Mouse (Mus musculus) ES-E14 (cell line): ENCODE results near the gene Lrrc41. TPM values are rescaled to one million over a fixed set of nuclear protein-coding genes. Genes with fewer than 3 reads are reported as not detected.

Experiments
- DNase-seq: peaks from one replicate; pipeline ENCODE4 v3.0.0-alpha.2; 2013; ENCODE audit warnings: low read depth, low spot score
- H3K27ac ChIP-seq: 2 replicates; pipeline ENCODE4 v1.5.1; 2012; ENCODE audit warnings: low read depth, mild to moderate bottlenecking, low read length, moderate library complexity, mixed read lengths; ENCODE audit not compliant: poor library complexity, insufficient read depth, severe bottlenecking
- H3K36me3 ChIP-seq: 2 replicates; pipeline ENCODE4 v1.6.1; 2012; ENCODE audit warnings: mild to moderate bottlenecking, low read length, moderate library complexity, mixed read lengths; ENCODE audit not compliant: control insufficient read depth, poor library complexity, insufficient read depth, severe bottlenecking
- H3K4me1 ChIP-seq, 2 experiments: fragments of 150-350 bp in 1 of 2; sonication (generic) in 1 of 2; 2 replicates each; pipeline ENCODE4 v1.6.1; 2012; ENCODE audit warnings: low read length in 2 of 2, mild to moderate bottlenecking in 1 of 2, mixed read lengths in 1 of 2; ENCODE audit not compliant: control insufficient read depth in 2 of 2, insufficient read depth in 2 of 2, poor library complexity in 1 of 2
- H3K4me3 ChIP-seq, 2 experiments: fragments of 150-350 bp in 1 of 2; sonication (generic) in 1 of 2; 2 replicates each; pipeline ENCODE4 v1.5.1; 2012; ENCODE audit warnings: low read length in 2 of 2, low read depth in 1 of 2, mild to moderate bottlenecking in 1 of 2, mixed read lengths in 1 of 2; ENCODE audit not compliant: insufficient read depth in 1 of 2, poor library complexity in 1 of 2, severe bottlenecking in 1 of 2
- H3K9ac ChIP-seq: 2 replicates; pipeline ENCODE4 v1.6.1; 2012; ENCODE audit warnings: low read depth, mild to moderate bottlenecking, low read length, mixed read lengths; ENCODE audit not compliant: poor library complexity, insufficient read depth, severe bottlenecking
- H3K9me3 ChIP-seq: fragments of 150-350 bp; sonication (generic); 2 replicates; pipeline ENCODE4 v1.6.1; 2012; ENCODE audit warnings: low read depth, mild to moderate bottlenecking, low read length; ENCODE audit not compliant: control insufficient read depth, insufficient read depth
- CHD2 ChIP-seq: IDR thresholded peaks from 2 replicates; pipeline ENCODE4 v1.6.1; 2014; ENCODE audit warnings: mild to moderate bottlenecking, low read depth, low read length, inconsistent platforms
- HCFC1 ChIP-seq: IDR thresholded peaks from 2 replicates; pipeline ENCODE4 v1.6.1; 2012; ENCODE audit warnings: low read length, inconsistent platforms, borderline replicate concordance; ENCODE audit not compliant: insufficient read depth
- MAFK ChIP-seq: IDR thresholded peaks from 2 replicates; pipeline ENCODE4 v1.6.1; 2014; ENCODE audit warnings: mild to moderate bottlenecking, low read depth, low read length, inconsistent platforms; ENCODE audit not compliant: insufficient read depth
- ZC3H11A ChIP-seq: IDR thresholded peaks from 2 replicates; pipeline ENCODE4 v1.6.1; 2012; ENCODE audit warnings: low read depth, mild to moderate bottlenecking, inconsistent platforms, low read length, borderline replicate concordance
- ZNF384 ChIP-seq: IDR thresholded peaks from 2 replicates; pipeline ENCODE4 v1.6.1; 2012; ENCODE audit warnings: low read depth, low read length, inconsistent platforms
- in situ Hi-C, 2 experiments: fragments of 600-800 bp; cut with MboI; formaldehyde crosslinking; loops; one replicate each; pipeline ENCODE4 v1.15.1; 2025; ENCODE audit warnings: low sequenced_read_pairs in 2 of 2, inconsistent platforms in 1 of 2; ENCODE audit not compliant: unreplicated experiment in 2 of 2
- total RNA-seq: library from RNA; depleted of rRNA; stranded (reverse); fragments of 300-350 nt; gene quantifications from 2 replicates; pipeline ENCODE4 v1.2.3, GENCODE M21; 2012; rRNA removed

Gene Lrrc41
- total RNA-seq, 1 experiment = 42.0 TPM

DNA sequence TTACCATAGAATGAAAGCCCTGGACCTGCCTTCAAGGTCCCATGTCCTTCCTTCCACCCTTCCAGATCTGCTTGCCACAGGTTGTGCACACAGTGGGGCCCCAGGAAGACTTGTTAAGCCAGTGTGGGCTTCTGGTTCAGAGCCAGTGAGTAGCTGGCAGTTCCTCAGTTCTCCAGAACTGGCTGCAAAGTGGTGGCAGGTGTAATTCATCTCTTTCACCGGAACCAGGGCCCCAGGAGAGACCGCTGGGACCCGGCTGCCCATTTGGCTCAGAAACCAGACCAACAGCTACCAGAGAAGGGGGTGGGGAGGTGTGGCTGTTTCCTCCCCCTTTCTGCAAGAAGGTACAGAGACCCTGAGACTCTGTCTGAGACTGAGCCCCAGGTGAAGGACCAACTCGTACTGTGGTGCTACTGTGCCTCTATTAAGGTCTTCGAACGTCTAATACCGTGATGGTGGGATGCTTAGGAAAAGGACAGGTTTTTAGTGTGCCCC is 68.3 kb downstream of the Lrrc41 start:
- H3K9me3 ChIP-seq = no peaks in the 10 kb centered on the region
- no peaks in the 10 kb centered on the region for H3K36me3 ChIP-seq
- TF ChIP-seq ZC3H11A (no peak), CHD2 (no peak), HCFC1 (no peak), ZNF384 (no peak), MAFK (no peak)
- peaks cover 10 to 15% of the 10 kb centered on the region in 2 experiments; a peak in 3 of 4 replicates for H3K4me1 ChIP-seq
- H3K9ac ChIP-seq = no peak overlapping the region
- H3K4me3 ChIP-seq = peak overlapping the region in 1 of 2 experiments; percentile 79; a peak in 1 of 4 replicates
- in situ Hi-C loops = no loop called here
- no peak overlapping the region for H3K27ac ChIP-seq
- no peak for DNase-seq

DNA sequence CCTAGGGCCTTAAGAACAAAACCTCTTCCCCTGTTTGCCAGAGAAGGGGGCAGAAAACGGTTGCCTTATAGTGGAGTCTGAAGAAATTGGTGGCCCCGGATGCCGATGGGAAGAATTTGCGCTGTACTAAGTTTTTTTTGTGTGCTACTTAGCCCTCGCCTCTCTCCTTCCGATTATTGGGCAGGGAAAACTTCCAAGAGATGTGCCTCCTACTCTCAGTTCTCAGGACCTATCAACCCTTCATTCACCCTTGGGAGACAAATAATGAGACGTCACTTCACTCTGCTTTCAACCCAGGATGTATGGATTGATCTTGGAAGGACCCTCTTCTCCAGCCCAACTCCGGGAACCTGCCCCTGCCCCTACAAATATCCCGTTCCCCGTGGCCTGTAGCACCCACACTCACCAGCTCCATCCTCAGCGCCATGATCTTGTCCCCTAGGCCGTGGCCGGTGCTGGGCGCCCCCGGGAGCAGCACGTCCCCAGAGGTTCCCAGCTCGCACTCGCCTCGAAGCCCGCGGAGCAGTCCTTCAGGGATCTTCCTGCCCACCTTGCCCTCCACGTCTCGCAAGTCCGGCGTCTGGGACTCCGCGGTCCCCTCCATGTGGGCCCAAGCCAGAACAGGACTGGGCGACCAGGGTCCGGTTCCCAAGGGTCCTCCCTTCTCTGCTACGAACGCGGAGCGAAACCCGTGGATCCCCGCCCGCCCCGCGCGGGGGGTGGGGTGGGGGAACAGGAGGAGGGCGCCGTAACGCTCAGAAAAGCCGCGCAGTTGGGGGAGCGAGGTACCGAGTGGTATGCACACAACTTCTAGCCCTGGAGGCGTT is 69.0 kb downstream of the Lrrc41 start:
- H3K4me3 ChIP-seq = peak overlapping the region; percentile 69 to 79
- TF ChIP-seq ZNF384 = no peak
- no peaks in the 10 kb centered on the region for H3K36me3 ChIP-seq
- peaks cover 10 to 15% of the 10 kb centered on the region in 2 experiments; a peak in 3 of 4 replicates for H3K4me1 ChIP-seq
- DNase-seq = no peak
- H3K9me3 ChIP-seq = no peaks in the 10 kb centered on the region
- peak overlapping the region; percentile 29 for H3K9ac ChIP-seq
- in situ Hi-C loops = no loop called here
- H3K27ac ChIP-seq = no peak overlapping the region

Other genes with a start within 250 kb of the Lrrc41 start
- gene Mob3c, start 247.2 kb upstream of the Lrrc41 start, total RNA-seq = 4.0 and 8.3 TPM in 2 replicates
- gene Mknk1, start 236.1 kb upstream of the Lrrc41 start, total RNA-seq = 18.5 and 24.0 TPM in 2 replicates
- gene Kncn, start 190.9 kb upstream of the Lrrc41 start, total RNA-seq = not detected in 2 replicates
- not detected in 2 replicates for gene 6430628N08Rik, start 184.6 kb upstream of the Lrrc41 start, total RNA-seq
- 0.11 and 0.18 TPM in 2 replicates for gene Dmbx1, start 135.3 kb upstream of the Lrrc41 start, total RNA-seq
- gene Faah, start 57.3 kb upstream of the Lrrc41 start, total RNA-seq = 5.9 and 15.5 TPM in 2 replicates
- 24.8 and 36.8 TPM in 2 replicates for gene Nsun4, start 21.4 kb upstream of the Lrrc41 start, total RNA-seq
- 405 and 420 TPM in 2 replicates for gene Uqcrh, start 198 bp upstream of the Lrrc41 start, total RNA-seq
- gene Rad54l, start 48.4 kb downstream of the Lrrc41 start, total RNA-seq = 36.2 and 38.6 TPM in 2 replicates
- gene Pomgnt1, start 48.6 kb downstream of the Lrrc41 start, total RNA-seq = 48.6 and 51.5 TPM in 2 replicates
- 0.49 and 0.95 TPM in 2 replicates for gene Lurap1, start 76.1 kb downstream of the Lrrc41 start, total RNA-seq
- 1.7 and 3.0 TPM in 2 replicates for gene Tspan1, start 92.3 kb downstream of the Lrrc41 start, total RNA-seq
- gene 1700042G07Rik, start 98.1 kb downstream of the Lrrc41 start, total RNA-seq = not detected in 2 replicates
- gene Gm49337, start 98.1 kb downstream of the Lrrc41 start, total RNA-seq = 0.69 and 1.0 TPM in 2 replicates
- gene Pik3r3, start 146.3 kb downstream of the Lrrc41 start, total RNA-seq = 5.4 and 7.8 TPM in 2 replicates